Mouse (Mus musculus) 3T3-L1 (cell line): ENCODE data around the gene Alk.
A peak's percentile ranks its signal among the peaks of the same experiment; 100 is the strongest.

ENCODE experiments used
- DNase-seq: peaks from one replicate; pipeline ENCODE4 v3.0.0-alpha.2; 2015; ENCODE audit warnings: low read depth, low spot score

Gene Alk

GRCm38 (mm10) chr17:72604610-72604980 is at the start of gene Alk:
Gene Alk (minus strand): TSS chr17:72604627.
- no peak for DNase-seq

- no peak for DNase-seq
Observed at GRCm38 (mm10) chr17:72652801-72653200, 48.4 kb upstream of the Alk start.

DNA sequence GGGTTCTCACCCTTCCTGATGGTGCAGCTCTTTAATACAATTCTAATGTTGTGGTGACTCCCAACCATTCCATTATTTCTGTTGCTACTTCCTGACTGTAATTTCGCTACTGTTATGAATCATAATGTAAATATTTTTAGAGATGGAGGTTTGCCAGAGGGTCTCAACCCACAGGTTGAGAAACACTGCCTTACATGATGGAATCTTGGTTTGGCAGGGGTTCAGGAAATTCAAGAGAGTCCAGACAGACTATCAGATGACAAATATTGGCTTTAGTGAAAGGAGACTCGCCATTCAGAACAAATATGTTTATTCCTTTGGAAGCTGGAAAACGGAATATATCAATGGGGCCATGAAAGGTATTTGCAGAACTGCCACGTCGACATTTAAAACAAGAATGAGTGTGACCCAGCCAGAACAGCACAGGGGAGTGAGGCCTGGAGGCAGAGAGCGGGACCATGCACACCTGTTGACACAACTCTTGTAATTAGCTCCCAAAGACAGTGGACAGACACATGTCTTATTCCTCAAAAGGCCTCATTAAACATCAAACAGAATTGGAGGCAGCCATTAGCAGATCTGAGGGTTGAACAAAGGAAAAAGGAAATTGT is 44.3 kb upstream of the Alk start:
- DNase-seq, result peak; percentile 76

GRCm38 (mm10) chr17:72646167-72646566 is 41.7 kb upstream of the Alk start:
- no peak for DNase-seq

DNA sequence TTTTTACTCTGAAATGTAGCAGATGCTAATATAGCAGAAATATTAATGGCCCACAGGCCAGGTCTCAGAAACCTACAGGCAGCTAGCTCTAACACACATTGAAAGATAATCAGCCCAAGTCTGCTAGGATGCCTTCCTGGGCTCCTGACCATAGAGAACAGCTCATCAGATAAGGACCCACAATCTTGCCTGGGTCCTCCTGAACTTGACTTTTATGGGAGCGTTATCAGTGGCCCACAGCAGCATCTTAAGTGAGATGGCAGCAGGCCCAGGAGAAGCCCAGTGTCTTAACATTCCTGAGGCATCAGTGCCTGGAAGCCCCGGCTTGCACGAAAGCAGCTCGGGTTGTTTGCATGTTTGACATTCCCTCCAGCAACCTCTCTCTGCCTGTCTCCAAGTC is 35.7 kb upstream of the Alk start:
- DNase-seq, result no peak

DNA sequence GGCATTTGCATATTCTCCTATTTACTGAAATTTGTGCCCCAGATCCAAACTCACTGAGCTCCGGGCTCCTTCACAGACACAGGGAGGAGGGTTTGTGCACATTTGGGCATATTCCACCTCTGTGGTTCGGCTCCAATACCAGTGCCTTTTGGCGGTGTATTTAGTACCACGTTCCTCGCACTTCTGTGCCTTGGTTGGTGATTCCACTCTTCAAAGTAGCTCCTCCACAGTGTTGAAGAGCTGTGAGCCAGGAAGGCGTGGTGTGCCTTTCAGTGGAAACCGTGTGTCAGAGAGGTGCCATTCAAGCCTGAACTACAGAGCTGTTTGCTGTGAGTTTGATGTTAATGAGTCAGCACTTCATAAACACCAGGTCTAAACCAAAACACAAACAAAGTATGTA is 35.0 kb upstream of the Alk start:
- DNase-seq, result no peak

- DNase-seq, result peak; percentile 83
Observed at GRCm38 (mm10) chr17:72606251-72606650, 1.8 kb upstream of the Alk start.

DNA sequence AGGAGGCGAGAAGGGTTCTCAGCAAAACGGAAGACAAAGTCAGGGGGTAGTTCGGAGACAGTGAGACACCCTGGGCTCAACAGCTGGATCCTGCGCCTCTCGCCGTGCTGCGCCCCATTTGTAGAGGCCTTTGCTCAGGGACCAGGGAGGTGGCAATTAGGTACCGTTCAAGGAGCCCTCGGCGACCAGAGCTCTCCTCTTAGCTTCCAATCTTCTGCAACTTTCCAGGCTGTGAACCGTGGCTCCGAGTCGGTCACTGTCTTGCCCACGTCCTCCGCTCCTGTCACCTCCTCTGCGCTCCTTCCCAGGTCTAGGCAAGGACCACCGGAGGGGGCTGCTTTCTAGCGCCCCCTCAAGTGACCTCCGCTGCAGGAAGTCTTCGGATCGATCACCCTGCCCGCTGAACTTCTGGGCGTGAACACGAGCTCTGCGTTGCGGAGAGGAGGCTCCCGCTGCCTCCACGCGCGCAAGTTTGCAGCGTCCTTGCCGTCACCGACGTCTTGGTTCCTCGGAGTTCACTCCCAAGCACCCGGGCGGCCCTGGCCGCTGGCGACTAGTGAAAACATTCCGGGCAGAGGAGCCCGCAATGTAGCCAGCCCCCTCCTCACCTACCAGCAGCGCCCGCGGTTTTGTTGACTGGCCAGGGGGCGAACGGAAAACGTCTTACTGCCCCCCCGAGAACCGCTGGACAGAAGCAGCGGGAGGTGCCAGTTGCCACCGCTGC is 379 bp downstream of the Alk start:
- no peak for DNase-seq

GRCm38 (mm10) chr17:72603118-72603885 is 1.1 kb downstream of the Alk start:
- peak; percentile 29 for DNase-seq

GRCm38 (mm10) chr17:72600806-72601205 is 3.6 kb downstream of the Alk start:
- no peak for DNase-seq

- no peak for DNase-seq
Observed at GRCm38 (mm10) chr17:72587671-72588070, 16.8 kb downstream of the Alk start.

DNA sequence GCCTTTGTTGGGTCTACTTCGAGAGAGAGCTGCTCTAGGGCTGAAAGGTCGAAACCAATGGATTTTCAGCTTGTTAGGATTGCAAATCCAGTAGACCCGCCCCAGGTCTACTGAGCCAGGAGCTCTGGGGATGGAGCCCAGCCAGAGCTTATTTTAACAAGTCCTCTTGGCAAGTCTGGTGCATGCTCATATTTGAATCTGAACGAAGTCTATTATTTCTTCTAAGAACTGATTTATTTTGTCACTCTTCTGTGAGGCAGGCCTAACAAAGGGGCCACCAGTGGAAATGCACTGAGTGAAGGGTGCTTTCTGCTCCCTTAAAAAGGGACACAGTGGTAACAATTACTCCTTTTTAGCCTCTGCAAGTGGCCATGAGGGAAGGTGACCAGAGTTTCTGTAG is 24.3 kb downstream of the Alk start:
- no peak for DNase-seq

- DNase-seq, result no peak
Observed at GRCm38 (mm10) chr17:72579321-72579720, 25.1 kb downstream of the Alk start.

DNA sequence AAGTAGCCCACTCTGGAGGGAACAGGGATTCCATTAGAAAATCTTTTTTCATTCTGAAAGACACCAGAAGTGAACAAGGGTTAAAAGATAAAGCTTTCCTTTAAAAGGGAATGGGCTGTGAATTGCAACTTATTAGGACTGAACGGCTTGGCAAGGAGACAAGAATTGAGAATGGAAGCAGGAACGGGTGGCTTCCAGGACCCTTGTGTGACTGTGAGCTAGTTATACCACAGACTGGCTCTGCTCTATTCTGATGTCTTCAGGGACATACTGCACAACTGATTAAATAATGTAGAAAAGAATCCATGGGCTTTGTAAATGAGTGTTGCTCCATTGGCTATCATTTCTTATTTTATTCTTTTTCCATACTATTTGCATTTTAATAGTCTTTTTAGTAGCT is 33.0 kb downstream of the Alk start:
- no peak for DNase-seq

GRCm38 (mm10) chr17:72569491-72569890 is 34.9 kb downstream of the Alk start:
- no peak for DNase-seq

DNA sequence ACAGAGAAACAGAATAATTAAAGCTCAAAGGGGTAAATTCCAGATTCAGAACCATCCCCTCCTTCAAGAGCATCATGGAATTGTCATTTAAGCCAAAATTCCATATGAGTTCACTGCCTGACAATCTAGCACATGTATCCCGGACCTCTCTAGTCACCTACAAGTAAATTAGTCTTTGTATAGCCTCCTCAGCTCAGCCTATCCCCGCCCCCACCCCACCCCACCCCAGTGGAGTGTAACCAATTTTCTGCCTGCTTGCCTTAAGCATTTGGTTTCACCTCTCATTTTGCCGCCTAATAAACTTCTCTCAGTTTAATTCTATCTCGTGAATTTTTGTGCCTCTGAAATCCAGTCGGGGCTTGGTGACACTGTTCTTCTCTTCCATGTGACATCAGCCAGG is 41.0 kb downstream of the Alk start:
- no peak for DNase-seq

DNA sequence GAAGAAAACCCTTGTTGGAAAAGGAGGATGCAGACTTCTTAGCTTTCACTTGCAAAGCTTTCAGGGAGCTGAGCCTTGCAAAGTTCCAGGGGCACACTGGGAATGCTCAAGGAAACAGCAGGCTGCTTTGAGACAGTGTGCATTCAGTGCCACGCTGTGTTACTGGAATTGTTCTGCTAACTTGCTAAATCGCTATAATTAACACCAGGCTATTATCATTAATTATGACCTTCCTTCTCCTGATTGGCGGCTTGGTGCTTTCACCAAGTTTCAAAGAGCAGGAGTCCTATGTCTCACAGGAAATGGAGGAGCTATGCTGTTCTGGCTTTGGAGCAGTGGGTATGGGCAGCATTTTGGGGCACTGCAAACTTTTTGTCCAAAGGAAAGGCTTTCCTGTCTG is 43.0 kb downstream of the Alk start:
- DNase-seq, result no peak

- DNase-seq, result no peak
Observed at GRCm38 (mm10) chr17:72560771-72561170, 43.7 kb downstream of the Alk start.

DNA sequence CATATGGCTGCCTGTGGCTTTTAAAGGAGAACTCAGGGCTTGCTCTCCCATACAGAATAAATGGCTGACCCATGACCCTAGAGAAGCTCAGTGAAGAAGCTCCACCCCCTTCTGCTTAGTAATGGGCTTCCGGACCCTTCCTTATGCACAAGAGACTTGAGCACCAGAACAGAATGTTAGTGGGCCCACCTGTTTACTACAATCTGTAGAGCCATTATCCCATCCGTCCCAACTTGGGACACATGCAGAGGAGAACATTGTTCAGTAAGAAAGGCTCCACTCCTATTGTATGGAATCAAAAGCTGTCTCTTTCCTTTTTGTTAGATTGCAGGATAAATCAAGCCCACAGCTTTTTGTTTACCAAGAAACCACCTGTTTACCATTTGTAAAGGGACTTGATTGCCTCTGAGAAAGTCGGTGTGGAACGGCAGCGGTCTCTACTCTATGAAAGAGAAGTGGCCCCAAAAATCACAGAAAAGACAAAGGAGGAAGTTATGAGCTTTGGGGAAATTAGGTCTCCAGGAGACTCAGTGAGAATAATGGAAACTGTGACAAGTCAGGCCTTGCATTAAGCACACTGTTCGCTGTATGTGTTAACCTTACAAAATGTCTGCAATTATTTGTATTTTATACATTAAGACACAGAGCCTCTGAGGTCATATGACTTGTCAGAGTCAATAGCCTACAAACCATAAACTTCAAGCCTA is 47.2 kb downstream of the Alk start:
- no peak for DNase-seq

GRCm38 (mm10) chr17:72546274-72546673 is 58.2 kb downstream of the Alk start:
- DNase-seq, result no peak

DNA sequence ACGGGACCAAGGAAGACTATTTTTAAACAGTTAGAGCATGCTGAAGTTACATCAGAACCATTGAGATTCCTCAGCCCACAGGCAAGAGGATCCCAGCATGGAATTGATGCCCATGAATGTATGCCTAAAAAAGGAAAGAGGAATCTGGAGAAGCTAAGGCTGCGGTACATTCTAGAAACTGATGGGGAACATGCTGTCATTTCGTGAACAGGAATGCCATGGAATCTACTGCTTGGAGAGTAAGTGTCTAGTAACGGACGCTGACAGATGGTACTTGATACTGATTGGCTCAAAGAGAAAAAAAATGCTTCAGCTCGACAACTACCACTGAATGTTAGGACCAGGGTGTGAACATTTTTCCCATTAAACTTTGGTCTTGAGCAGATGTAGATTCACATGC is 69.1 kb downstream of the Alk start:
- no peak for DNase-seq

GRCm38 (mm10) chr17:72532266-72532665 is 72.2 kb downstream of the Alk start:
- no peak for DNase-seq
